Mouse (Mus musculus) stomach, postnatal 0 days (tissue): ENCODE data around the gene Sept9.

Experiments used
- CTCF ChIP-seq: IDR thresholded peaks from 2 replicates; pipeline ENCODE4 v1.5.1; 2016; ENCODE audit warnings: antibody characterized with exemption, low read depth, mild to moderate bottlenecking, moderate library complexity
- EP300 ChIP-seq: optimal IDR thresholded peaks from 2 replicates; pipeline ENCODE3; 2016; ENCODE audit warnings: antibody characterized with exemption

GRCm38 (mm10) chr11:117163771-117164170 is 35.7 kb upstream of the Sept9 start:
- TF ChIP-seq CTCF: no peak
- TF ChIP-seq EP300: no peak
